Mouse (Mus musculus) E14TG2a.4 (cell line): ENCODE measurements around the gene Gm28047.

ENCODE experiments used
- CTCF ChIP-seq: conservative IDR thresholded peaks from 2 replicates; pipeline ENCODE4 v1.5.1; 2014; ENCODE audit warnings: low read length
- NANOG ChIP-seq: IDR thresholded peaks from 2 replicates; pipeline ENCODE4 v1.6.1; 2014; ENCODE audit warnings: borderline replicate concordance, low read length, mixed read lengths
- POU5F1 ChIP-seq: IDR thresholded peaks from 2 replicates; pipeline ENCODE4 v1.6.1; 2014; ENCODE audit warnings: low read length, borderline replicate concordance

DNA sequence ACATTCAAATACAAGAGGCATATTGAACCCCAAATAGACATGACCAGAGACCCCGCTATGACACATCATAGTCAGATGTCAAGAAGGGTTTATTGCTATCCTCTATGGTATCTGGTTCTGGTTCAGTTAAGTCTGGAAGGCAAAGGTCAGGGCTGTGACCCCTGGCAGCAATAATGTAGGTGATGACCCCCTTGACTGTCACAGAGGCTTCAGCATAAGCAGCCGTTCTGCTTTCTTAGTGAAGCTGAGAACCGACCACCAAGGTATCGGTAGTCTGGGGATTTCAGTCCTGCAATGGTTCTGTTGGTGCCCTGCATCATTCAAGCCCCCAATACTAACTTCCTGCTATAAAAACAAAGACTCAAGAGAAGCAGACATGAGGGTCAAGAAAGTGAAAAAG, 93.3 kb downstream of the Gm28047 start:
- TF ChIP-seq CTCF (no peak), NANOG (no peak), POU5F1 (no peak)
